Mouse (Mus musculus): Measurements from ENCODE around the gene Mmgt2.
"Not testable (repeated sequence)": the region's sequence is repeated elsewhere in the genome, so short reads cannot be mapped to it uniquely, and the experiment has no call there.

Mmgt2 gene

DNA sequence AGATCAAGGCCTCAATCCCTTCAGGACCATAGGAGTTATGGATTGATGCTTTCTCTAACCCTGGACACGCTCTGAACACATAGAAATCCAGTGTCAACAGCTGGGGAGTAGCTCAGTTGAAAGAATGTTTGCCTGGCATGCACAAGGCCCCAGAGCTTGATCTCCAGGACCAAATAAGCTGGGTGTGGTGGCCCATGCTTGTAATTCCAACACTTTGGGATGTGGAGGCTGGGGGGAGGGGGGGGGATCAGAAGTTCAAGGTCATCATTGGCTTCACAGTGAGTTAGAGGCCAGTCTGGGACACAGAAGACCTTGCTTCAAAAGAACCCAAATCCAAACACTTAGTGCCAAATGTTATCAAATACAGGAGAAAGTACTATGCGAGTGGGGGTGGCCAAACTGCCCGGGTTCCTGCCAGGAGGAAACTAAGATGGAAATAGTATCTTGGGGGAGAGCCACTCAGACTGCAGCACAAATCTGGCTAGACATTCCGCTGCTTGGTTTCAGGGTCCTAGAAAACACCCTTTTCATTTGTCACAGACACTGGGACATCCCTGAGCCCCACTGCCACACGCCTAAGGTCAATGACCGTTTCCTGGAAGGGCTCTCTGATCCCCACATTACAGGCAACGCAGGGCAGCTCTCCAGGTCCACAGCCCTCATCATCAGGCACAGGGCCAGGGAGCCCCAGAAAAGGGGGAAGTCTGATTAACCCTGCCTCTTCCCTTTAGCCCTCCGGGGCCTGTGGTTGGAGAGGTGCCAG lies 2.6 kb upstream of the Mmgt2 start:
- peak; percentile 78 for DNase-seq (ENCODE audit: low spot score)

DNA sequence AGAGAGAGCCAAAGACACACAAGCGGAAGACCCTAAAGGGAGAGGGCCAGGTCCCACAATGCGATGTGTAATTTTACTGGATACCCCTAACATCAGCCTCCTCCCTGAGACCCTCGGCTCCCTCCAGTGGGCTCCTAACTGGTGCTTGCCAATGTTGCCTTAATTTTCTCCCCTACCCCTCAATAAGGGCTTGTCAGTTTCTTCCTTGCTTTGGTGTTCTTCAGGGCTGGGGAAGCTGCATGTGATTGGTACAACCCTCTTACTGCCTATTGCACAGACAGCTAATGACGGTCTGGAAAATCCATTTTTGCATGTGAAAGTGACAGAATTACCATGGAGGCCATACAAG lies 2.0 kb upstream of the Mmgt2 start:
- no peak for DNase-seq (ENCODE audit: low spot score)

DNA sequence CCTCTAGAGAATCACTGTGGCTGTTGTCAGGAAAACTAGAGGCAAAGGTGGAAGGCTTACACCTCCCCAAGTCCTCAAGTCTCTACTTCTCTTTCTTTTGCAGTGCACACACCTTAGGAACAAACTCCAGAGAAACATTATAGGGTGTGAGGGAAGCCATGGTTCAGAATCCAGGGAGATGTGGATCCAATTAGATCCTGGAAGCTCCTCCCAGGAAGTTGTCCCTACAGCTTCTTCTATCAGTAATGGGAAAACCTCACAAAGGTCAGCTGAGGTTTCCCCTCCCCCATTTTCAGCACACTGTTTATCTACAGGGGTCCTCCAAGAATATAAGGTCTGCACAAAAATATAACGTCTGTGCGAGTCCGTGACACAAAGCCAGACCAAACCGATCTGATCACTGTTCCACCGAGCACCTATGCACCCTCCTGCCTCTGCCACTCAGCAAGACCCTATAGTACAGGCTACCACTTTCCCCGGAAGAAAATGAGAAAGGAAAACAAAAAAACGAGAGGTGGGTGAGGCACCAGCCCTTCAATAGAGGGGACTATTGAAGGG lies 1.4 kb upstream of the Mmgt2 start:
- no peak for DNase-seq (ENCODE audit: low spot score)

DNA sequence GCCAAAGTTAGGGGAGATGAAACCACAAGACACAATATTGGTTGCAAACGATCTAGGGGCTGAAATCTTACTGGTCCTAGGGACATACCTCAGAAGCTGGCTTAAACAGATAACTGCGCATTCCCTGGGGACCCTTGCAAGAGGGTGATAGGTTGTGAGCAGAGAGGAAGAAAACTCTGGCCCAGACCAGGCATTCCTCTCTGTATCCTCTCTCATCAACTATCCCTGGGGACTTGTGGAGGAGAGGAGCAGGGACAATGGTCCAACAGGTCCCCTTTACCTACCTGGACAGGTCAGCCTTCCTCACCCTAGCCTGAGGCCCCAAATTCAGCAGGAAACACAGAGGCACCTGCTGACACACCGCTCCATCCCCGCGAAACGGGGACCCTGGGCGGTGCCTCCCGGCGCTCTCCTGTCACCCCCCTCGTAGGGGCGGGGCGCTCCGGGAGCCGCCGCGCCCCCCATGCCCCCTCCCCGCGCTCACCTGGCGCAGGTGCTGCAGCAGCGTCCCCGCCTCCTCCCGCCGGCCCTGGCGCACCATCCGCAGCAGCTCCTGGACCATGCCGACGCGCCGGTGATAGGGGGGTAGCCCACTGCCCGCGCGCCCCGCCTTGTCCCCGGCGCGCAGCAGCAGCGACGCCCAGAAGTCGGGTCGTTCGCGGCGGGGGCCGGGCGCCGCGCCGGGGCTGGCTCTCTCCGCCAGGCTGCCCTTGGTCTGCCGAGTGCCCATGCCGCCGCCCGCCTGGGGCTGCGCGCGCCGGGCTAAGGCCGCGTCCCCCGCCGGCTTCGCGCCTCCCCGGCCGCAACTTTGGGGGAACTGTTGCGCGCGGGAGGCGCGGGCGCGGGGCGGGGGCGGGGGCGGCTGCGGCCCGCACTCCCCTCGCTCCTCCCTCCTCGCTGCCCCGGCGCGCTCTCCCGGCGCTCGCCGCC lies 538 bp upstream of the Mmgt2 start, which contains the start of gene Lrrc75a:
Gene Lrrc75a, minus strand, starts transcription at position 863 of the 930 bp plus-strand sequence.
- DNase-seq (ENCODE audit: low spot score) = peak; percentile 72

DNA sequence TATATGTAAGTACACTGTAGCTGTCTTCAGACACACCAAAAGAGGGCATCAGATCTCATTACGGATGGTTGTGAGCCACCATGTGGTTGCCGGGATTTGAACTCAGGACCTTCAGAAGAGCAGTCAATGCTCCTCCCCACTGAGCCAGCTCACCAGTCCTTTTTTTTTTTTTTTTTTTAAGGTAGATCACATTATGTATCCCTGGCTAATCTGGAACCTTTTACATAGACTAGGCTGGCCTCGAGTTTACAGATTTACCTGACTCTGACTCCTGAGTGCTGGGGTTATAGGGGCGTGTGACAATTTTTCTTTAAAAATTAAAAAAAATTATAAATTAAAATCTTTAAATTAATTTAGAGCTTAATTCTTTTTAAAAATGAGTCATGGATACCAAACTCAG lies 1.3 kb downstream of the Mmgt2 start:
- not testable (repeated sequence) for DNase-seq (ENCODE audit: low spot score)

DNA sequence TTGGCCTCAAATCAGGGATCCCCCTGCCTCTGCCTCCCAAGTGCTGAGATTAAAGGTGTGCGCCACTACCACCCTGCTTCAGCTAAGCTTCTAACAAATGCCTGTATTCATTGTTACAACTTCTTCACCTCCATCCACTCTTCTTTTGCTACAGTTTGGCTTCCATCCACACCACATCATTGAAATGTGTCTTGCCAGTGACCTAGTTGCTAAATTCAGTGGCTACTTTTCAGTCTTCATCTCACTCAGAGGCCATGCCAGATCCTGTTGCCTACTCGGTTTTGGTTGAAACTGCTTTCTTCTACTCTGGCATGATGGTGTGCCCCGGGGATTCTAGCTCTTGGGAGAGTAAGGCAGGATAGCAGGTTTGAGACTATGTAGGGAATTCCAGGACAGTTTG lies 3.1 kb downstream of the Mmgt2 start:
- no peak for DNase-seq (ENCODE audit: low spot score)

DNA sequence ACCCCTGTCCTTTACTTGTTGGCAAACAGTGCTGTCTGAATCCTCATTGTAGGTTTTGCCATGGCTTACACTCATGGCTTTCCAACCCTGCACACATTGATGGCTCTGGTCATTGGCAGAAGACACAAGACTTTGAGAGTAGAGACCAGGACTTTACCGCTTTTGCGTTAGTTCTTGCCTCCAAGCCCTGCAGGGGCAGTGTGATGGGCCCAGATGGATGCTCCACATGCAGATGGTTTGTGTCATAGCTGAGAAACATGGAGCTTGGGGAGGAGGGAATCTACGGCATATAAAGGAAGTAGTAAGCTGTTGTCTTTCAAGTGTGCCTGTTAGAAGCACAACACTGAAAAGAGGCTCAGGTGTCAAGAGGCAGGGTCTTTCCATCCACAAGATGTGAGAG lies 3.6 kb downstream of the Mmgt2 start:
- no peak for DNase-seq (ENCODE audit: low spot score)

DNA sequence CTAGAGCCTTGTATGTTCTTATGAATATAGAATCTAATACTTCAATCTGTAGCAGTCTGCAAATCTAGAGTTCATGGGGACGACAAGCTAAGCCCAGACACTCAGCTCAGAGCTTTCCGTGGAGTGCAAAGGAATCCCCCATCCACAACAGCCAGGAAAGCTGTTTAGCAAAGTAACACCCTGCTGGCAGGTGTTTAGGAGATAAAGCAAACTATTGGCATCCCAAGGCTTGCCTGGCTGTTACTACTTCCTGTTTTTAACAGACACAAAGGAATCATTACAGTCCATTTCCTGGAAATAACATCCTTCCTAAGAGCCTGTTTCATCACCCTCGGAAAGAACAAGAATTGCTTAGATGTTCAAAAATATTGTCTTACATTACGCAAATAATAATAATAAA lies 12.4 kb downstream of the Mmgt2 start:
- DNase-seq (ENCODE audit: low spot score) = no peak

DNA sequence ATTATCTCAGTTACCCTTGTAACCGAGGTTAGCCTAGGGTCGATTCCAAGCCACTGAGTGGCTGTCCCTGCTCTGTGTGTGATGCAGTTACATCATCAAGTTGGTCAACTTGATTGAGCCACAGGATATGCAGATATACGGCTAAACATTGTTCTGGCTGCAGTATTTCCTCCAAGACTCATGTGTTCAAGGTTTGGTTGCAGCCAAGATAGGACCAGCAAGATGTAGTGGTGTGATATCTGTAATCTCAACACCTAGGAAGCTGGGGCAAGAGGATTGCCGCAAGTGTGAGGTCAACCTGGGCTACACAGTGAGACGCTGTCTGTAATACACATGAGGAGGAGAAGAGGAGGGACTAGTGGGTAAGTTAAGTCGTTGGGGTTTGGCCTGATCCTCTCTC lies 15.8 kb downstream of the Mmgt2 start:
- no peak for DNase-seq (ENCODE audit: low spot score)

DNA sequence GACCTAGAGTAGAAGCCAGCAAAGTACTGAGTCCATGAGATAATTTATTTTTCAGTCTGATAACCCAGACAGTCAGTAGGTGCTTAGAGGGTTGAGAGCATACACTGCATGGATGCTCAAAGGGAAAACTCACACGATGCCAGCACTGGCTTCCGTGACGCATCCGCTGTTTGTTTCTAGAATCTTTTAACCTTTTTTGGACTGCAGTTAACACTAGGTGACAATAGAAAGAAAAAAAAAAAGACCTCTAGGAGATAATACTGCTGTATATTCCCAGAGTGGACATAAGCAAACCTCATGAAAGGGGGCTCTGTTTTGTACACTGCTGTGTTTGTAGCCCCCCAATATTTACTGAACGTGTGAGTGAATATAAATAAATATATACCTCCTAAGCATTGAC lies 20.5 kb downstream of the Mmgt2 start:
- DNase-seq (ENCODE audit: low spot score) = no peak

DNA sequence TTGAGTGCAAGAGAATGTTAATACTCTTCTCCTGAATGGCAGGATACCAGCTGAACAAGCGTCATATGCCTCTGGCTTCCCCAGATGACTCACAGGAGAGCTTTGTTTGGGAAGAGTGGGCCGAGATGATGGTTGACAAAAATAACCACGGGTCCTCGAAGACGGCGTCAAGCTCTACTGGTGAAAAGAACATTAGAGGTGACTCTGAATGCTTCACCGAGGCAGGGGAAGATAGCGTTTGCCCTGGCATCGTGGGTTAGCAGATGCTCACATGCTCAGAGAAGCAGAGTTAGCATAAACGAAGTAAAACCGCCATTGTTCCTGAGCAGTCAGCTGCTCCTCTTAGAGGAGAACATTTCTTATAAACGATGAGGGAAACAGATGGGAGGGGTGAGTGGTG lies 21.0 kb downstream of the Mmgt2 start:
- DNase-seq (ENCODE audit: low spot score) = no peak

DNA sequence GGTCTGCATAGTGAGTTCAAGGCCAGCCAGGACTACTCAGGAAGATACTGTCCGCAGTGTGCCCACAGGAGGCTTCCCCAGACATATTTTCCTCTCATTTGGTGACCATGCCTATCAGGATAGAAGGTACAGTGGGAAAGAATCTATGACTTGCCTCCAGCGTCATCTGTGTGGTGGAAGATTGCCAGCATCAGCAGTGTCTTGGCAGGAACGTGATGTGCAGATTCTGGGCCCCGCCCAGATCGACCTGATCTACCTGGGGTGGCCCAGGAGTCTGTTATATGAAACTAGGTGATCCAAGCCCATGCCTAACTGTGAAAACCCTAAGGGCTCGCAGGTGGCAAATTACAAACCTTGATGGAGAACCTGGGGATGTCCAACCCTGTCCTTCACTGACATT lies 21.5 kb downstream of the Mmgt2 start:
- DNase-seq (ENCODE audit: low spot score) = no peak

DNA sequence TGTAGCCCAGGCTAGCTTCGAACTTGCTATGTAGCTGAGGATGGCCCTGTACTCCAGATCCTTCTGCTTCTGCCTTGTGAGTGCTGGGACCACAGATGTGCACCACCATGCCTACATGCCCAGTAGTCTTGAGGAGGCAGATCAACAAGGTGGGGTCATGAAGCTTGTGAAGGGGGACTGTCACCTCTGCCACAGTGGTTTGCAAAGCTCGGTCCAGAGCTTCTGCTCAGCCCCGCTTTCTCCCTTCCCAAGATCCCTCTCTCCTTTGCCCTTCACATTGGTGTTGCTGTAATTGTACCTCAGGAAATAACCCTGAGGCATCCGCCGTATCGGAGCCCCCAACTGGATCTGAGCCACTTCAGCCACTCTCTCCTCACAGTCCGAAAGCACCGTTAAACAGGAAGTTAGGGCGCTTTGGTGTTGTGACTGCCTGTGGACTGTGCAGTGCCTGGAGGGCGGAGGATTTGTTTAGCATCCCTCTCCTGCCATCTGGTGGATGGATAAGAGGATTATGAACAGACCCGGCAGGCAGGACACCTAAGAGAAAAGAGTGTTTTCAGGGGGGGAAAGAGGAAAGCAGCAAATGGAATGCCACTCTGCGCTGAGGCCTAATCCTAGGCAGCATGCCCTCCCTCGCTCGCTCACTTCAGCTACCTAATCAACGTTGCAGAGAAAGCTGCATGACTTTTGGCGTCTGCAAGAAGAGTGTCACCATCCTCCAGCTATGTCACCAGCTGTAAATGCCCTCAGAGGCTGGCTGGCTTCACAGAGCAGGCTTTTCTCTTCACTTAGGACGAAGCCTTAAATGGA lies 27.2 kb downstream of the Mmgt2 start:
- DNase-seq (ENCODE audit: low spot score) = peak; percentile 66

DNA sequence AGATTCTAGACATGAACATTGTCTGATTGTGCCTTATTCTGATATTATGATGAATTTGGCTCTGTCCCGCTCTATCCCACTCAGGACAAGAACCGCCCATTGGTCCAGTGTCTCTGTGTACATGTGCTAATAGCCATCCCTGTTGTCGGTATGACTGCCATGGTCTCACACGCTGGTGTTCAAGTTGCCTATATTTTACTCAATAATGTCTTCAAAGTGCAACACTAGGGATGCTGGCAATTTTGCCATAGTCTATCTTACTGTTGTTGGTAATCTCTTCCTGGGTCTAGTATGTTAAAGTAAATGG lies 27.8 kb downstream of the Mmgt2 start:
- no peak for DNase-seq (ENCODE audit: low spot score)

DNA sequence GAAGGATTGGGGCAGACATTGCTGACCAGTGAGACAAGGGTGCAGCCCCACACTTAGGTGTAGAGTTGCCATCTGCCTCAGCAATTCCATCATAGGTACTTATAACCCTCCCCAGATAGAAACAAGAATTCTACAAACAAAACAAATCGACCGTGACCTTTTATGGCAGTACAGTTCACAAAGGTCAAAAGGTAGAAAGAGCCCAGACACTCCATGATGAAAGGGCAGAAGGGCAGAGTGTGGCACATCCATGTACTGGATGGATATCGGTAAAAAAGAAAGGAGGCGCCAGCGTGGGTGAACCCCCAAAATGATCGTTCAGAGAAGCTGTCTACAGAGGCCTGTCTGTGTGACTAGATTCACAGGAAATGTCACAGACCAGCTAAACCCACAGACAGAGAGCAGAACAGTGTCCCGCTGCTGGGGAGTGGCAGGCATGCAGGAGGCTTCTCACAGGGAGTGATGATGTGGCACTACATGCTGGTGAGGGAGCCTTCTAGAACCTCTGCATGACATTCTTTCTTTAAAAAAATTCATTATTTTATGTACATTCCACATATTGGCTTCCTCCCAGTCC lies 30.4 kb downstream of the Mmgt2 start:
- no peak for DNase-seq (ENCODE audit: low spot score)

DNA sequence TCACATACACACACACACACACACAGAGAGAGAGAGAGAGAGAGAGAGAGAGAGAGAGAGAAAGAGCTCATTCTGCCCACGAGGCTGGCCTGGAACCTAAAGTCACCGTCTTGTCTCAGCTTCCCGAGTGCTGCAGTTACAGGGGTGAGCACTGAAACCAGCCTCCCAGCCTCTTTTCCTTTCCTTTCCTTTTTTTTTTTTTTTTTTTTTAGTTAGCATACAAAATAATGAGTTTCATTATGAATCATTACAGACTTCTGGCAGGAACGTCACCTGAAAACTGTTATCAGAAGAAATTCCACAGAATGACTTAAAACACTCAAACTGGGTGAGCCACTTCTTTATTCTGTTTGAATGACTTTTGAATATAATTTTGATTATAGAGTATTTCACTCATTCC lies 31.5 kb downstream of the Mmgt2 start:
- DNase-seq (ENCODE audit: low spot score) = no peak

DNA sequence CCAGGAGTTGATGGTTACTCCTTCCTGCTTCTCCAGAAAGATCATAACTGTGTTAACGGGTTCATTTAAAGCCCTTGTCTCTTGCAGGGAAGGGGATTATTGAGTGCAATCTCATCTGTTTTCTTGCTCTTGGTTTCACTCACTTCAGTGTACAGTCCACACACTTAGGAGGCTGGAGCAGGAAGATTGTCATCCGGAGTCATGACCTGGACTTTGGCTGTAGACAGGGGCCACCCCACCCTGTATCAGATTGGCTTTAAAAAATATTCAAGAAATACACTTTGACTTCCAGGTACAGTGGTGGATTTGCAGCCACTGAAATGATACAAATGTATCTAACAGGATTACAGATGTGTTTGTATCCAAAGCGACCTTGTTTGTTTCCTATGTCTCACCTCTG lies 43.1 kb downstream of the Mmgt2 start:
- no peak for DNase-seq (ENCODE audit: low spot score)

DNA sequence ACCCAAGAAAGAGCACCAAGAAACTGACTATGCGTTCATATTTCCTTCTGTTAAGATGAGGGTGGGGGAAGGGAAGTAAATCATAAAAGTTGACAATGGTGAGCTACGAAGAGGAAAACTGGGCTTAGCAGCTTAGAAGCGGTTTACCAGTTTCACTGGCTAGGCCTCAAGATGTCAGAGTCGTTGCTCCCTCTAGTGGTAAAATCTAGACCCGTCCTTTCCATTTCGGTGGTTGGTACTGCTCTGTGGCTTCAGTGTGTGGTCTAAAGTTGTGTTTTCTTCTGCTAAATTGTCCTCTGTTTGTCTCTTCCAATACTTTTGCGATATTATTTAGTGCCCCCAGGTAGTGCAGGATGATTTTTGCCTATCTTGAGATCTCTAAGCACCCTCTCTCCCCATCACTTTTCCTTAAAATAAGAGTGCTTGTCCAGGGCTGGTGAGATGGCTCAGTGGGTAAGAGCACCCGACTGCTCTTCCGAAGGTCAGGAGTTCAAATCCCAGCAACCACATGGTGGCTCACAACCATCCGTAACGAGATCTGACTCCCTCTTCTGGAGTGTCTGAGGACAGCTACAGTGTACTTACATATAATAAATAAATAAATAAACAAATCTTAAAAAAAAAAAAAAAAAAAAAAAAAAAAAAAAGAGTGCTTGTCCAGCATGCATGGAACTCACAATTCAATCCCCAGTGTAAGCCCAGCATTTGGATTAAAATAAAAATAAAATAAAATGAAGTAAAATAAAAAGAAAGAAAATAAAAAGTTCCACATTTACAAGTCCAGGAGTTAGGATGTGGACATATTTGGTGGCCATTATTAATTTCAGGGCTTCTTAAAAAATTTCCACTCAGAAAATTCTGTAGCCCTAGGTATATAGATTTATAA lies 45.1 kb downstream of the Mmgt2 start:
- DNase-seq (ENCODE audit: low spot score) = no peak

DNA sequence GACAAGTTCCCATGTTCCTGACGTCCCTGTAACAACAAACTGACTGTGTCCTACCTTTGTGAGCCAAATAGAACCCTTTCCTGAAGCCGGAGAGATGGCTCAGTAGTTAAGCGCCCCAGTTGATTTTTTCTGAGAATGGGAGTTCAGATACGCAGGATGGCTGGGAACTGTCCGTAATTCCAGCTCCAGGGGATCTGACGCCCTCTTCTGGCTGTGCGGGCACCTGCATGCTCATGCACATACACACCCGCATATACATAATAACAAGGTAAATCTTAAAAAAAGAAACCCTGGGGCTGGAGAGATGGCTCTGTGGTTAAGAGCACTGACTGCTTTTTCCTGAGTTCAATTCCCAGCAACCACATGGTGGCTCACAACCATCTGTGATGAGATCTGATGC lies 46.7 kb downstream of the Mmgt2 start:
- no peak for DNase-seq (ENCODE audit: low spot score)

DNA sequence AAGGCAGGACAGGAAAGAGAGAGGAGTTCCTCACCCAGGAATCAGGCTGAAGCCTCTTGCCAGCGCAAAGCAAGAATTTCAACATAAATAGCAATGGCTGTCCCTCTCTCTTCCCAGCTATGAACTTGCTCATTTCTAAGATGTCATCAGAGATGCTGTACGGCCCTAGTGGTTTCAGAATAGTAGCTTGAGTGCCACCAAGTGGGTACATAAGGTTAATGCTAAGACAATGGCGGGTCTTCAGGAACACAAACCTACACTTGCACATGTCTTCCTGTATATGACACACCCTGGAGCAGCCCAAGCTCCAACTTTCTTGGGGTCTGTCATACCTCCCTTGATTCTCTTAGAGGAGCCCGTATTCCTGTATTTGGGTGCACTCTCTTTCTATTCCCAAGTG lies 51.3 kb downstream of the Mmgt2 start:
- DNase-seq (ENCODE audit: low spot score) = no peak

DNA sequence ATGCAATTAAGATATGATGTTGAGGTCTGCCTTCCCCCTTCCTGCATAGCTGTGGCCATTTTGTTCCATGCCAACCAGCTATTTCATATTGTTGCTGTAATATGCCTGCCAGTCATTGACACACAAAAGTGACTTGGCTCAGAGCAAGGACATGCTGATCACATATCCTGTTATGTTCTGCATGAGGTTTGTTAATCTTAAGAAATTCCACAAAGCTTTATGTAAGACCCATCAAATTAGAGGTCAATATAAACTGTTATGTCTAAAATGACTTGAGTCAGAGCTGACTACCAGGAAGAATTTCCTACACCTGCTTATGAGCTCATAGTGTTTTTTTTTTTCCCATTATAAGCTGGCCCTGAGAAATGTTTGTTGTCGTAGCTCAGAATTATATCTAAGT lies 52.8 kb downstream of the Mmgt2 start:
- no peak for DNase-seq (ENCODE audit: low spot score)

All from testis, postnatal 10 days (tissue).